Mouse (Mus musculus): ENCODE results near the gene Vamp3.

DNA sequence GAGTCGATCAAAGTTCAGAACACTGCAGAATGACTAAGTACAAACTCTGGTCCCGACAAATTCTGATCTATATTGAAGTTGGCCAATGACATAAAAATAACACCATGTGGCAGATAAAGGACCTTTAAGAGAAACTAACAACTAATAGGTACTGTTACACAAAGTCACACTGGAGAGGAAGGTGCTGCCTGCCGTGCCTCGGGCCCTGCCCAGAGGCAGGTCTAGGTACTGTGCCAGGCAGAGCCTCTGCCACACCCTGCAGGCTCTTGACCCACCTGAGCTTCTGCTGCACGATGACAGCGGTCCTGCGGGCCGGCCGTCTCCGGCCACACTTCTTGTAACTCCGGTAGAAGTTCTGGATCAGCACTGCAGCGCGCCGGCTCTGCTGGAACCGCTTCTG lies 17.1 kb upstream of the Vamp3 start:
- TF ChIP-seq CTCF (IDR thresholded peaks at IDR 0.05; ENCODE audit: borderline replicate concordance, insufficient read depth, low read length), result no peak
- no peak for TF ChIP-seq POLR2A (IDR thresholded peaks at IDR 0.05; ENCODE audit: low read depth, low read length)

Measured in embryonic fibroblast, embryonic 13.5 days (primary cell).